Mouse (Mus musculus) MEL (cell line): Measurements from ENCODE around the gene Faf1. TPM values are rescaled to one million over a fixed set of nuclear protein-coding genes. Genes with fewer than 3 reads are reported as not detected.

Experiments used
- DNase-seq: peaks from one replicate; pipeline ENCODE4 v3.0.0; 2011; ENCODE audit warnings: low read depth, low spot score
- H3K27ac ChIP-seq: 2 replicates; pipeline ENCODE4 v1.5.1; 2012; ENCODE audit warnings: low read depth, mild to moderate bottlenecking, control low read depth, low read length, moderate library complexity; ENCODE audit not compliant: control insufficient read depth
- H3K27me3 ChIP-seq, 2 experiments: fragments of 150-350 bp in 1 of 2; sonication (generic) in 1 of 2; 2 replicates each; pipeline ENCODE4 v1.6.1; 2012; ENCODE audit warnings: low read length in 2 of 2, mild to moderate bottlenecking in 2 of 2, improper control_type of control experiment in 1 of 2, moderate library complexity in 1 of 2; ENCODE audit not compliant: insufficient read depth in 2 of 2, control insufficient read depth in 1 of 2
- H3K36me3 ChIP-seq, 2 experiments: 2 replicates each; pipeline ENCODE4 v1.6.1; 2012 to 2014; ENCODE audit warnings: low read length in 2 of 2, improper control_type of control experiment in 1 of 2, inconsistent platforms in 1 of 2, mild to moderate bottlenecking in 1 of 2; ENCODE audit not compliant: insufficient read depth in 2 of 2, control insufficient read depth in 1 of 2
- H3K4me1 ChIP-seq, 2 experiments: fragments of 150-350 bp in 1 of 2; sonication (generic) in 1 of 2; 2 replicates each; pipeline ENCODE4 v1.6.1; 2012; ENCODE audit warnings: low read length in 2 of 2, improper control_type of control experiment in 1 of 2, mild to moderate bottlenecking in 1 of 2; ENCODE audit not compliant: insufficient read depth in 2 of 2, control insufficient read depth in 1 of 2
- H3K4me3 ChIP-seq, 2 experiments: fragments of 150-350 bp in 1 of 2; sonication (generic) in 1 of 2; 2 replicates each; pipeline ENCODE4 v1.5.1; 2012; ENCODE audit warnings: low read depth in 2 of 2, low read length in 2 of 2, mild to moderate bottlenecking in 2 of 2, moderate library complexity in 2 of 2, control low read depth in 1 of 2, improper control_type of control experiment in 1 of 2; ENCODE audit not compliant: control insufficient read depth in 1 of 2, insufficient read depth in 1 of 2
- H3K79me2 ChIP-seq: 2 replicates; pipeline ENCODE4 v1.6.1; 2012; ENCODE audit warnings: mild to moderate bottlenecking, low read length, moderate library complexity; ENCODE audit not compliant: control insufficient read depth, poor library complexity, insufficient read depth
- H3K9ac ChIP-seq: 2 replicates; pipeline ENCODE4 v1.6.1; 2012; ENCODE audit warnings: low read depth, mild to moderate bottlenecking, control low read depth, low read length, moderate library complexity; ENCODE audit not compliant: control insufficient read depth, poor library complexity, severe bottlenecking
- H3K9me3 ChIP-seq: fragments of 150-350 bp; sonication (generic); replicated peaks from 2 replicates; pipeline ENCODE4 v1.6.1; 2012; ENCODE audit warnings: mild to moderate bottlenecking, low read length, improper control_type of control experiment, moderate library complexity; ENCODE audit not compliant: insufficient read depth
- BHLHE40 ChIP-seq: IDR thresholded peaks from 2 replicates; pipeline ENCODE4 v1.6.1; 2012; ENCODE audit warnings: low read depth, mild to moderate bottlenecking, inconsistent platforms, low read length, improper control_type of control experiment, borderline replicate concordance
- CHD1 ChIP-seq: IDR thresholded peaks from 2 replicates; pipeline ENCODE4 v1.6.1; 2012; ENCODE audit warnings: low read depth, mild to moderate bottlenecking, inconsistent platforms, low read length, improper control_type of control experiment
- CTCF ChIP-seq, 3 experiments: IDR thresholded peaks in 2 of 3; conservative IDR thresholded peaks in 1 of 3; 2 replicates each; pipeline ENCODE4 v1.5.1; 2011 to 2012; ENCODE audit warnings: low read length in 3 of 3, low read depth in 2 of 3, mild to moderate bottlenecking in 2 of 3, improper control_type of control experiment in 1 of 3, inconsistent platforms in 1 of 3, mixed read lengths in 1 of 3, moderate library complexity in 1 of 3; ENCODE audit not compliant: control insufficient read depth in 1 of 3, insufficient read depth in 1 of 3, poor library complexity in 1 of 3, severe bottlenecking in 1 of 3
- ELF1 ChIP-seq: IDR thresholded peaks from 2 replicates; pipeline ENCODE4 v1.6.1; 2014; ENCODE audit warnings: low read depth, mild to moderate bottlenecking, inconsistent platforms, low read length, improper control_type of control experiment, moderate library complexity
- GABPA ChIP-seq: IDR thresholded peaks from 2 replicates; pipeline ENCODE4 v1.6.1; 2012; ENCODE audit warnings: low read depth, mild to moderate bottlenecking, inconsistent platforms, low read length, improper control_type of control experiment, moderate library complexity
- HCFC1 ChIP-seq: IDR thresholded peaks from 2 replicates; pipeline ENCODE4 v1.6.1; 2012; ENCODE audit warnings: low read depth, mild to moderate bottlenecking, inconsistent platforms, low read length, improper control_type of control experiment, moderate library complexity
- KAT2A ChIP-seq: conservative IDR thresholded peaks from 2 replicates; pipeline ENCODE4 v1.6.1; 2012; ENCODE audit warnings: low read depth, low read length, improper control_type of control experiment, inconsistent platforms
- MAZ ChIP-seq: IDR thresholded peaks from 2 replicates; pipeline ENCODE4 v1.6.1; 2012; ENCODE audit warnings: low read depth, mild to moderate bottlenecking, inconsistent platforms, low read length, improper control_type of control experiment
- MXI1 ChIP-seq: IDR thresholded peaks from 2 replicates; pipeline ENCODE4 v1.6.1; 2011; ENCODE audit warnings: mild to moderate bottlenecking, low read depth, low read length, improper control_type of control experiment
- POLR2AphosphoS2 ChIP-seq: IDR thresholded peaks from 2 replicates; pipeline ENCODE4 v1.6.1; 2011; ENCODE audit warnings: low read length, improper control_type of control experiment
- RAD21 ChIP-seq: IDR thresholded peaks from 2 replicates; pipeline ENCODE4 v1.6.1; 2011; ENCODE audit warnings: mild to moderate bottlenecking, low read depth, low read length, improper control_type of control experiment
- SIN3A ChIP-seq: IDR thresholded peaks from 2 replicates; pipeline ENCODE4 v1.6.1; 2012; ENCODE audit warnings: low read length, improper control_type of control experiment, inconsistent platforms
- SMC3 ChIP-seq: IDR thresholded peaks from 2 replicates; pipeline ENCODE4 v1.6.1; 2011; ENCODE audit warnings: low read depth, low read length, improper control_type of control experiment
- TAL1 ChIP-seq: IDR thresholded peaks from 2 replicates; pipeline ENCODE4 v1.6.1; 2012; ENCODE audit warnings: mild to moderate bottlenecking, inconsistent platforms, low read length, moderate library complexity, mixed read lengths
- TBP ChIP-seq: IDR thresholded peaks from 2 replicates; pipeline ENCODE4 v1.8.0; 2011; ENCODE audit warnings: low read depth, low read length, improper control_type of control experiment
- TCF12 ChIP-seq: IDR thresholded peaks from 2 replicates; pipeline ENCODE4 v1.6.1; 2014; ENCODE audit warnings: low read depth, mild to moderate bottlenecking, inconsistent platforms, low read length, improper control_type of control experiment, moderate library complexity
- ZC3H11A ChIP-seq: IDR thresholded peaks from 2 replicates; pipeline ENCODE4 v1.6.1; 2012; ENCODE audit warnings: low read depth, mild to moderate bottlenecking, inconsistent platforms, low read length, improper control_type of control experiment
- ZMIZ1 ChIP-seq: IDR thresholded peaks from 2 replicates; pipeline ENCODE4 v1.6.1; 2012; ENCODE audit warnings: low read depth, mild to moderate bottlenecking, inconsistent platforms, low read length, improper control_type of control experiment, moderate library complexity
- ZNF384 ChIP-seq: IDR thresholded peaks from 2 replicates; pipeline ENCODE4 v1.6.1; 2012; ENCODE audit warnings: low read depth, mild to moderate bottlenecking, inconsistent platforms, low read length, improper control_type of control experiment
- polyA plus RNA-seq, 2 experiments: library from polyadenylated mRNA; stranded (reverse) in 1 of 2; unstranded in 1 of 2; fragments of >175 nt in 1 of 2; fragments of >200 nt in 1 of 2; gene quantifications; 2 replicates each; pipeline versions ENCODE4 v1.2.1 to v1.2.4; 2012; ENCODE audit warnings: low replicate concordance in 2 of 2, low read depth in 1 of 2; ENCODE audit not compliant: insufficient read length in 2 of 2, insufficient read depth in 1 of 2, missing spikeins in 1 of 2
- total RNA-seq: library from RNA; depleted of rRNA; stranded (reverse); fragments of 300-350 nt; gene quantifications from 2 replicates; pipeline ENCODE4 v1.2.3, GENCODE M21; 2012

Gene Faf1
- total and polyA plus RNA-seq, 3 experiments = 36.5 to 37.6 TPM; not detected in 1

- Histone ChIP-seq H3K9ac (no peak overlapping the region), H3K9me3 (no peaks in the 10 kb centered on the region), H3K4me1 (no peaks in the 10 kb centered on the region), H3K27ac (no peak overlapping the region), H3K36me3 (peaks cover 0 to 9% of the 10 kb centered on the region in 2 experiments; a peak in 2 of 4 replicates), H3K4me3 (no peak overlapping the region), H3K27me3 (no peaks in the 10 kb centered on the region), H3K79me2 (no peaks in the 10 kb centered on the region)
- DNase-seq = peak; percentile 25
- TF ChIP-seq ELF1 (no peak), MAZ (no peak), ZC3H11A (0 out of 2 replicates have a peak, but pooled peaks have one; percentile 17), RAD21 (peak; percentile 46), CTCF (IDR thresholded peaks at IDR 0.05 in 2 of 3, conservative IDR thresholded peaks at IDR 0.05 in 1 of 3; ENCODE audit: control insufficient read depth in 1 of 3, insufficient read depth in 1 of 3, low read depth in 2 of 3, low read length in 3 of 3, poor library complexity in 1 of 3, severe bottlenecking in 1 of 3) (peak in 1 of 3 experiments; percentile 63; a peak in 3 of 6 replicates), SMC3 (peak; percentile 62), GABPA (no peak)
Observed at GRCm38 (mm10) chr4:109743984-109744383, 67.6 kb downstream of the Faf1 start.

DNA sequence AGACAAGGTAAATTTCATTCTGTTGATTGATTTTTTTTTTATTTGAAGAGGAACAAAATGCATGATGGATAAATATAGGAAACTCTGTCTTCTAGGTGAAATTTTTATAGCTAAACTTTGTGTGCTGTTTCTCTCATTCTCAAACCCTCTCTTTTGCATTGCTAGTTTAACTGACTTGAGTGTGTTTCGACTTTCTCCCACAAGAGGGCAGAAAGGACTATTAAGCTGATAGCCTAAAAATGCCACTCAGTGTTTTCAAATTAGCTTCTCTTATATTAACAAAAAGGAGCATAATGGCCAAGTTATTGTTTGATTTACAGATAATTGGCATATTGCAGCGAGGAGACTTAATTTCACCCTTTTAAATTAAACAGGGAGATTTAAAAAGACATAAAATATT lies 82.6 kb downstream of the Faf1 start:
- no peaks in the 10 kb centered on the region for H3K27me3 ChIP-seq
- H3K9ac ChIP-seq = no peak overlapping the region
- DNase-seq = peak; percentile 74
- H3K4me3 ChIP-seq = no peak overlapping the region
- no peaks in the 10 kb centered on the region for H3K79me2 ChIP-seq
- H3K4me1 ChIP-seq = no peaks in the 10 kb centered on the region
- H3K36me3 ChIP-seq = no peaks in the 10 kb centered on the region; a peak in 1 of 4 replicates
- no peaks in the 10 kb centered on the region for H3K9me3 ChIP-seq
- no peak overlapping the region for H3K27ac ChIP-seq
- TF ChIP-seq RAD21 = peak; percentile 72
- TF ChIP-seq CTCF (IDR thresholded peaks at IDR 0.05 in 2 of 3, conservative IDR thresholded peaks at IDR 0.05 in 1 of 3; ENCODE audit: control insufficient read depth in 1 of 3, insufficient read depth in 1 of 3, low read depth in 2 of 3, low read length in 3 of 3, poor library complexity in 1 of 3, severe bottlenecking in 1 of 3) = peak in 2 of 3 experiments; percentile 45 to 82; a peak in 4 of 6 replicates
- peak; percentile 67; the same call in 1 of the 2 replicates for TF ChIP-seq ZC3H11A
- TF ChIP-seq CHD1 = no peak
- TF ChIP-seq SMC3 = peak; percentile 91
- no peak for TF ChIP-seq TAL1
- TF ChIP-seq, all 39 proteins: peak for 4

DNA sequence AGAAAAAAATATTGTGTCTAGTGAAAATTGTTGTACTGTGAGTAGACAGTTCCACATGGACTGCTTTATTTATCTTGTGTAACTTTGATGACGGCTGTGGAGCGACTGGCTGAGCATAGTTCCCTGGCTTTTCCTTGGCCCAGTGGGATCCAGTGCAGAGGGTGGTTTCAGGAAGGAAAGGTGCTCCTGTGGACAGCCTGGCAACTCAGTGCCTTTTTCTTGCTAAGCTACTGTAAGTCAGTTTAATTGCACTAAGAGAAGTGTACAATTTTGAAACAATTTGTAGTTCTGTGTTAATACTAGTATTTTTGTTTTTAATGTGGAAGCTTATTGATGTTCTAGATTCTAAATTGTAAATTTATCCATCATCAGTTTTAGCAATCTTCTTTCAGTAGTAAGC lies 83.5 kb downstream of the Faf1 start:
- H3K27ac ChIP-seq = no peak overlapping the region
- no peak overlapping the region for H3K9ac ChIP-seq
- H3K4me1 ChIP-seq = no peaks in the 10 kb centered on the region
- no peaks in the 10 kb centered on the region; a peak in 2 of 4 replicates for H3K36me3 ChIP-seq
- DNase-seq = no peak
- no peak overlapping the region for H3K4me3 ChIP-seq
- no peaks in the 10 kb centered on the region for H3K27me3 ChIP-seq
- no peaks in the 10 kb centered on the region for H3K9me3 ChIP-seq
- TF ChIP-seq TBP (no peak), BHLHE40 (no peak), ELF1 (no peak), SIN3A (no peak), HCFC1 (no peak), POLR2AphosphoS2 (no peak), KAT2A (no peak), TCF12 (no peak), MXI1 (no peak), ZNF384 (no peak), ZMIZ1 (no peak)
- no peaks in the 10 kb centered on the region for H3K79me2 ChIP-seq
